Mouse (Mus musculus) 3134 (cell line): ENCODE data around the gene Apoe.

Experiments
- DNase-seq: peaks from one replicate; pipeline ENCODE4 v3.0.0-alpha.2; 2011; ENCODE audit warnings: low spot score; ENCODE audit not compliant: insufficient read length; ENCODE audit errors: extremely low read depth

Gene Apoe

GRCm38 (mm10) chr7:19716822-19717221, 17.8 kb upstream of the Apoe start:
- DNase-seq: no peak

- no peak for DNase-seq
Observed at GRCm38 (mm10) chr7:19716055-19716682, 17.2 kb upstream of the Apoe start.

GRCm38 (mm10) chr7:19715239-19716054, 16.5 kb upstream of the Apoe start, which contains the start of gene Tomm40:
Tomm40 (minus strand) TSS chr7:19715438.
- peak; percentile 99 for DNase-seq

DNA sequence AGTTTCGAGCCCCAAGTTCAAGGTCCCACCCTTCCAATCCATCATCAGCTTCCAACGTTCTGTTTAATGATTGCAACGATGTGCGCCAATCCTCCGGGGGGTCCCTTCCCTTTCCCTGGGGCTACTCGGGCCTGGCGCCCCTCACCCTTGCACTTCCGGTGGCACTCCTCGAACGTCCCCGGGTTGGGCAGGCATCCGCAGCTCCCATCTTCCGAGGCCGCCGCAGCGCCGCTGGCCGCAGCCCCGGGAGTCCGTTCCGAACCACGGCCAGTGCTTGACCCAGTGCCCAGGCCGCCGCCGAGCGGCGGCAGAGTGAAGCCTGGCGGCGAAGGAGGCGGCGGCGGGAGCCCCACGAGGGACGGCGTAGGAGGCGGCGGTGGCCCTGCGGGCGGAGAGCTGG, 15.8 kb upstream of the Apoe start:
- DNase-seq: no peak

DNA sequence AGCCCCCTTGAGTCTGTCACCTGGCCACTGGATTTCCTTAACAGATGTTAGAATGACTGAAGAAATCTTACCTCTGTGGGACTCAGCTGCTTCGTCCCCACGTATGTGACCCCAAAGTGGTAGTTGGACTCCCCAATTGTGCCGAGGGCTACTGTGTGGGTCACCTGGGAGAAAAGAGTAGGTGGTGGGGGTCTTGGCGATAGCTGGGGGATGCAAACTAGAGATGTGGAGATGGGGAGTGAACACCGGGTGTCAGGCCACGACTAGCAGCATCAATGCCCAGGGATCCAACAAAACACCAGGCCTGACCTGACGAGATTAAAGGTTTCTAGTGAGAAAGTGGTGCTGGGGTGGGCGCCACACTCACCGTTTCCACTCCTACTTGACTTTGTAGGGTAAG, 14.6 kb upstream of the Apoe start:
- no peak for DNase-seq

GRCm38 (mm10) chr7:19713196-19713595, 14.2 kb upstream of the Apoe start:
- DNase-seq: no peak

DNA sequence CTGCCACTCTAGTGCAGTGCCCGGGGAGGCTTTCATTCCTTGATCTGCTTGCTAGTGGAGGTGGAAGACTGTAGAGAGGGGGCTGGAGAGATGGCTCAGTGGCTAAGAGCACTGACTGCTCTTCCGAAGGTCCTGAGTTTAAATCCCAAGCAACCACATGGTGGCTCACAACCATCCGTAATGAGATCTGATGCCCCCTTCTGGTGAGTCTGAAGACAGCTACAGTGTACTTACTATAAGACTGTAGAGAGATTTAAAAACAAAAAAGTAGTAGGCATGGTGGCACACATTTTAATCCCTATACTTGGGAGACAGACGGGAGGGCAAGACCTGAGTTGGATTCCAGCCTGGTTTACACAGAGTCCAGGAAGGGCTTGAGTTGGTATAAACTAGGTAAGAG, 13.4 kb upstream of the Apoe start:
- DNase-seq: no peak

DNA sequence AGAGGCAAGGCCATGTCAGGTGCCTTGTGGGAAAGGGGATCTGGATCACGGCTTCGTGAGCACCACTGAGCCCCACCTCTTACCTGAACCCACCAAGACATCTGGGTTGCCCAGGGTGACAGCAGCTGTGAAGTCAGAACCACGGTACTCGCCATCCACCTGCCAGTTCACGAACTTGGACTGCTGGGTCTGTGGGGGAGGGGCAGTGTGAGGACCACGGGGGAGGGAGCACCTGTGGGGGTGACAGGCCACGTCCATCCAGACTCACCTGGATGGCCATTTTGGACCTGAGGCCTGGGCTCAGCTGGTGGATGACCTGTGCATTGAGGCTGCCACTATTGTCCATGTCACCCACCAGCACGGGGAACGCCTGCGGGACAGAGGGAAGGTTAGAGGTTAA, 11.7 kb upstream of the Apoe start:
- no peak for DNase-seq

GRCm38 (mm10) chr7:19705271-19705670, 6.3 kb upstream of the Apoe start:
- DNase-seq: no peak

- DNase-seq: no peak
Observed at GRCm38 (mm10) chr7:19704475-19704874, 5.5 kb upstream of the Apoe start.

DNA sequence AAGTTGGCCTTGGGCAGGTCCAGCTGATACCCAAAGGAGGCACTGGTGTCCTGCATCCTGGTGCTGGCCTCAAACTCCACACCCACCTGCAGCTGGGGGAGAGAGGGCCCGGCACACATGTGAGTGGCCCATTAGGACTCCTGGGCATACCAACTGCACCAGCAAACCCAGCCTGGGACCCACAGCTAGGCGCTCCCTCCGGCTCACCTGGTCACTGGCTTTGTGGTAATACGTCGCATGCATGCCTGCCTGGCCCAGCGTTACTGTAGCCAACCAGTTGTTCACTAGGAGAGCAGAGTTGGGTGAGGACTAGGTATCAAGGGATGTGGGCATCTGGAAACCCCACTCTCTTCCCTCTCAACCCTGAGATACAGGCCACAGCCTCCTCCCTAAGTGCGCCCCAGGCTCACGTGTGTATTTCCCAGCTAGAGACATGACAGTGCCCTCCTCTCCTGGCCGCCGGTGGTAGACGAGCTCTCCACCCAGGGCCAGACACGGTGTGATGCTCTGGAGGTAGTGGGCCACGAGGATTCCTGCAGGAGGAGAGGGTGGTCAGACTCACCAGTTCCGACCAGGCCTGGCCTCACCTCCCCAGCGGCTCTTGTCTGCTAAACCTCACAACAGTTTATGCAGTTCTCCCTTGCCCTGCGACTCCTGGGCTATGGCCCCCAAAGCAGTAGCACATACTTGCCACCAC, 4.0 kb upstream of the Apoe start:
- no peak for DNase-seq

GRCm38 (mm10) chr7:19701069-19701761, 2.2 kb upstream of the Apoe start:
- DNase-seq: no peak

- DNase-seq: no peak
Observed at GRCm38 (mm10) chr7:19700299-19701068, 1.5 kb upstream of the Apoe start.

DNA sequence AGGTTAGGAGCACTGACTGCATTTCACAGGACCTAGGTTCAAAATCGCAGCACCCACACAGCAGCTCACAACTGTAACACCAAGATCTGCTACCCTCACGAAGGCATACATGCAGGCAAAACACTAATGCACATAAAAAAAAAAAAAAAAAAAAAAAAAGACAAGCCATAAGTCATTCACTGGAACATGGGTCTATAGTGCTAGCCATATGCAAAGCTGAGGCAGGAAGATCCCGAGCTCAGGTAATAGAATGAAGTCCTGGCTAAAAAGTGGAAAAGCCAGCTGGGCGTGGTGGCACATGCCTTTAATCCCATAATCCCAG, 800 bp upstream of the Apoe start:
- no peak for DNase-seq

DNA sequence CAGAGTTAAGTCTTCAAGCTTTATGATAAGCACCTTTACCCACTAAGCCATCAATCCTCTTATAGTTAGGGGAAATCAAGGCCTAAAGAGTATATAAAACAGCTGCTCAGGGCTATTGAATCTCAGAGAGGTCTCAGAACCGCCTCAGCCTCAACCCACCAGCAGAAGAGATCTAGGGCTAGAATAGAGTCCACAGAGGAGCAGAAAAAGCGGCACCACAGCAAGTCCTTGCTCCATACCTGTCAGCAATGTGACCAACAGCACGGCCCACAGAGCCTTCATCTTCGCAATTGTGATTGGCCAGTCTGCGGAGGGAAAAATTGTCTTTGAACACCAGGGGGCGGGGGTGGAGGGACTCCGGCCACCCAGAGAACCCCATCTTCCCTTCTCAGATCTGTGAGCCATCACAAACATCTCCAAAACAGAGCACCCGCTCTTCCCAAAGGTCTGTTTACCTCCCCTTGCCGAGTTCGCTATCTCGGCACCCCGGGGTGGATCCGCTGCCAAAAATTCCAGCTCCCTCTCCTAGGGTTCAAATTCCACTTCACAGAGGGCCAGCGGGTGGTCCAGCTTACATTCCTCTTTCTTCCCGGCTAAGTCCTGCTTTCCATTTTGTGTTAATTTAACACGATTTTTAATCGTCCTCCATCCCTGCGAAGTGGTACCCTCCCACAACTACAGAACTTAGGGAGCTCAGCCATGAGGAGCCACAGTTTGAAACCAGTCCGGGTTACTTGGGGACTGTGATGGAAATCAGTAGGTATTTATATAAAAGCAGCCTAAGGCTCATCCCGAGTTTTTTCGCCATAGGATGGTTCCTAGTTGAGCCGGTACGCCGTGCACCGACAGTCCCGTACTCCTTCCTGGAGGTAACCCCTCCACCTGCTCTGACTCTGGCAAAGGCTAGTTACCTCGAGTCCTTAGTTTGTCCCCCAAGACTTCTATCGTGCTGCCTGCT, 760 bp downstream of the Apoe start:
- no peak for DNase-seq

DNA sequence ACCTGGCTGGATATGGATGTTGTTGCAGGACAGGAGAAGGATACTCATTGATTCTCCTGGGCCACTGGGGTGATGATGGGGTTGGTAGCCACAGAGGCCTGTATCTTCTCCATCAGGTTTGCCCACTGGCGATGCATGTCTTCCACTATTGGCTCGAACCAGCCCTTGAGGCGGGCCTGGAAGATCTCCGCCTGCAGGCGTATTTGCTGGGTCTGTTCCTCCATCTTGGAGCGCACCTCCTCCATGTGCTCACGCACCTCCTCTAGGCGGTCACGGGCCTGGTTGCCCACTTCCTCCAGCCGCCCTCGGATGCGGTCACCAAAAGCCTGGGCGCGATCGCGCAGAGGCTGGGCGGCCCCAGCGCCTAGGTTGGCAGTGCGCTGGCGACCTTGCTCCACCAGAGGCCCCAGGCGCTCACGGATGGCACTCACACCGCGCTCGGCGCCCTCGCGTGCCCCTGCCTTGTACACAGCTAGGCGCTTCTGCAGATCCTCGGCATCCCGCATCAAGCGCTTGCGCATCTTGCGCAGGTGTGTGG, 2.6 kb downstream of the Apoe start:
- no peak for DNase-seq

DNA sequence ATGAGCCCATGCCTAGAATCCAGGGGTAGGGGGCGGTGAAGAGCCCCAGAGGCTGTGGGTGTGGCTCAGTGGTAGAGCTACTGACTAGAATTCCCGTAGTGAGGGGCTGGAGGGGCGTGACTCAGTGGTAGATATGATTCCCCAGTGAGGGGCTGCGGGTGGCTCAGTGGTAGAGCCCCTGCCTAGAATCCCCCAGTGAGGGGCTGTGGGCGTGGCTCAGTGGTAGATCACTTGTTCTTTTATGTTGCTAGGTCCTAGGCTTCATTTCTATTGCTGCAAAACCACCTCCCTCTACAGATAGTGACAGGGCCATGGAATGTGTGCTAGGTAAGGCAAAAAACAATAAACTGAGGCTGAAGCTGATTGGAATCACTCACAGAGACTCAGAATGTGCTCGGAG, 3.1 kb downstream of the Apoe start:
- DNase-seq: no peak

DNA sequence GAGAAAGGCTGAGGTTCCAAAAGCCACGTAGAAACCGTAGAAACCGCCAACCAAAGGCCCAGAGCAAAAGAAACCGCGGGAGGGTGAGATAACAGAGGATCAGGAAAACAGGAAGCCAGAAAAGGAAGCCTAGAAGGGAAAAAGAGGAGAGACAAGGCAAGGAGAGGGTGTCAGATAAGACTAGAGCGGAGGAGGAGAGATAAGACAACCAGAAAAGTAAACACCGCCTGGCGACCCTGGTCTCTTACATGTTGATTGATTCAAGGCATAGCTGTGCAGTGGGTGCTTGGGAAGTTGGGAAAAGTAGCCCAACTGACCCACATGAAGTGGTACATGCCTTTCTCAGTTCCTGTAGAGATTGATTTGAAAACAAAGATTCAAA, 3.8 kb downstream of the Apoe start:
- DNase-seq: no peak
